Mouse (Mus musculus) myocyte (in vitro differentiated cells): ENCODE results near the gene Tmem107.

Source experiments
- E2F4 ChIP-seq: IDR thresholded peaks from one replicate; pipeline ENCODE4 v1.6.1; 2011; ENCODE audit warnings: mild to moderate bottlenecking, control low read depth, moderate library complexity; ENCODE audit not compliant: insufficient read depth
- MAX ChIP-seq: IDR thresholded peaks from one replicate; pipeline ENCODE4 v1.6.1; 2011; ENCODE audit warnings: low read depth, mild to moderate bottlenecking, control low read depth
- MYOD1 ChIP-seq, 3 experiments: IDR thresholded peaks; one replicate each; pipeline ENCODE4 v1.6.1; 2011; ENCODE audit warnings: control low read depth in 2 of 3, low read depth in 2 of 3, mild to moderate bottlenecking in 2 of 3, moderate library complexity in 1 of 3; ENCODE audit not compliant: insufficient read length in 2 of 3, control insufficient read depth in 1 of 3
- POLR2A ChIP-seq: IDR thresholded peaks from one replicate; pipeline ENCODE4 v1.6.1; 2011; ENCODE audit warnings: low read depth, mild to moderate bottlenecking, control low read depth, moderate library complexity; ENCODE audit not compliant: insufficient read length
- SRF ChIP-seq: IDR thresholded peaks from one replicate; pipeline ENCODE4 v1.6.1; 2011; ENCODE audit warnings: low read depth; ENCODE audit not compliant: control insufficient read depth, insufficient read length
- USF1 ChIP-seq: IDR thresholded peaks from one replicate; pipeline ENCODE4 v1.6.1; 2011; ENCODE audit warnings: low read depth, mild to moderate bottlenecking, control low read depth, moderate library complexity

DNA sequence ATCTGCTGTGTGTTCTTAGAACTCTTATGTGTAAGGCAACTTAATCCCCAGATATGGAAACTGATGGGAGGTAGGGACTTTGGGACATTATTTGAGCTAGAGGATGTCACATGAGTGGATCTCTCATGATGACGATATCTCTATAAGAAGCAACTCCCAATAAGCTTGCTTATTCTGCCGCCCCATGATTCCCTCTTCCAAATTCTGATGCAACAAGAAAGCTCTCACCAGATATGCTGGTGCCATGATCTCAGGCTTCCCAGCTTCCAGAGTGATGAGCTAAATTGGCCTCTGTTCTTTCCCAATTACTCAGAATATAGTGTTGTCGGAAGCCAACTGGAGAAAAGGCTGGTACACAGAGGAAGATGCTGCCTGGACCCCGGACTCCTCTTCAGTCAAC is 41.3 kb downstream of the Tmem107 start:
- TF ChIP-seq POLR2A (no peak), SRF (no peak), USF1 (no peak), MAX (no peak), MYOD1 (IDR thresholded peaks at IDR 0.05; ENCODE audit: control insufficient read depth in 1 of 3, insufficient read length in 2 of 3, low read depth in 2 of 3) (no peak), E2F4 (no peak)
